Mouse (Mus musculus): ENCODE results near the gene Akap6. TPM values are rescaled to one million over a fixed set of nuclear protein-coding genes. Genes with fewer than 3 reads are reported as not detected.

Gene Akap6
- polyA plus RNA-seq (2016; fragmentation: Nextera tagmentation; extraction: Ambion mirVana) = 0.18 and 0.26 TPM in 2 replicates

DNA sequence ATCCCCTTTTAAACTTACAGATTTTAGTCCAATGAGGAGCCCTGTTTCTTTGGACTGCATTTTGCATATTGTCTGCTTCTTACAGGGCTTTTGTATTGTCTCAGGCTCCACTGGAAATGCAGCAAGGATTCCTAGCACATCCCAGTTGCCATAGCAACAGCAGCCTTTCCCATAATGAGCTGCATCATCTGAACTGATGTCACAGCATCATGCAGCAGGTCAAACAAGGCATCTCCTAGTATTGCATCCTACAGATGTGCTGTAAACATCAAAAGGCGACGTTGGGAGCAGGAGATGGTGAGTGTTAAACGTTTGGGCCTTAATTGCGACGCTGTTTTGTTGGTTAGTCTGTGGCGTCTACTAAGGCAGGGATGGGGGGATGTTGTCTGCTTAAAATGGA, at the start of gene Akap6:
TSS of gene Akap6 (plus strand) at position 238 of the 400 bp plus-strand sequence.
- no peaks in the 10 kb centered on the region for H3K9me3 ChIP-seq (replicated peaks)
- H3K27ac ChIP-seq = peak within 1 kb of the TSS; percentile 85
- H3K36me3 ChIP-seq = no peaks in the 10 kb centered on the region
- no peaks in the 10 kb centered on the region for H3K27me3 ChIP-seq (ENCODE audit: low read depth, poor library complexity, severe bottlenecking)
- DNase-seq (ENCODE audit: low spot score) = no peak
- H3K4me1 ChIP-seq = peaks cover 46% of the 10 kb centered on the region
- H3K4me3 ChIP-seq = 0 out of 2 replicates have a peak within 1 kb of the TSS, but pooled peaks have one; percentile 40
- WGBS = 27% methylated on average over 6 of the region's 6 CpGs

DNA sequence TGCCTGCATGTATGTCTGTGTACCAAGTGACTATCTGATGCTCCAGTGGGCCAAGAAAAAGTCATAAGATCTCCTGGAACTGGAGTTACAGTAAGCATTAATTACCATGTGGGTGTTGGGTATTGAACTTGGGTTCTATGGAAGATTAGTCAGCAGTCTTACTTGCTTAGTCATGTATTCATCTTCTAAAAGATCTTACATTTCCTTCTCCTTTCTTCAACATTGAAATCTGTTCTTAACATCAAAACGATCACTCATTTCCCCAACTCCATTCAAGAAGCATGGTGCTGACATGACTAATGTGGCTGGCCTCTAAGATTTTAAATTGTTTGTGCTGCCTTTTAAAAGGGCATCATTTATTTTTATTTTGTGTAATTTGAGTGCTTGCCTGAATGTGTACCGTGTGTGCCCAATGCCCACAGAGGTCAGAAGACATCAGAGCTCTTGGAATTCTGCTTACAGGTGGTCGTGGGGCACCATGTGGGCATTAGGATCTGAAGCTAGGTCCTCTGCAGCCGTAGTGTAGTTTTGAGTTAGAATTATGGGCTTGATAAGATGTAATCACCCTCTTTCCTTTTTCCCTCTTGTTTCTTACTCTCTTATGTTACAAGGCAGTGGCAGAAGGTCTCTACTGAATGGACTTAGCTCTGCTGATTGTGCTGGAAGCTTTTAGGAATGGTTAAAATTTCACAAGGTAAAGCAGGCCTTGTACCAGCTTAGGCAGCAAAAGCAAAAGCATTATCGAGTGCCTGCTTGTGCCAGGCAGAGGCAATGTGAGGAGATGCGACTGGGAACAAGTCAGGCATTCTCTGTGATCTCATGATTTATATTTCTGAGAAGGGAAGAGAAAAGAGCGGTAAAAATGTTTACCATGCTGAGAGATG, 36.0 kb upstream of the Akap6 start:
- Histone ChIP-seq H3K27ac (no peak overlapping the region), H3K36me3 (no peaks in the 10 kb centered on the region), H3K4me3 (no peak overlapping the region), H3K27me3 (ENCODE audit: low read depth, poor library complexity, severe bottlenecking) (no peaks in the 10 kb centered on the region), H3K4me1 (no peaks in the 10 kb centered on the region), H3K9me3 (replicated peaks) (no peaks in the 10 kb centered on the region)
- 76% methylated on average over 7 of the region's 7 CpGs for WGBS
- no peak for DNase-seq (ENCODE audit: low spot score)

DNA sequence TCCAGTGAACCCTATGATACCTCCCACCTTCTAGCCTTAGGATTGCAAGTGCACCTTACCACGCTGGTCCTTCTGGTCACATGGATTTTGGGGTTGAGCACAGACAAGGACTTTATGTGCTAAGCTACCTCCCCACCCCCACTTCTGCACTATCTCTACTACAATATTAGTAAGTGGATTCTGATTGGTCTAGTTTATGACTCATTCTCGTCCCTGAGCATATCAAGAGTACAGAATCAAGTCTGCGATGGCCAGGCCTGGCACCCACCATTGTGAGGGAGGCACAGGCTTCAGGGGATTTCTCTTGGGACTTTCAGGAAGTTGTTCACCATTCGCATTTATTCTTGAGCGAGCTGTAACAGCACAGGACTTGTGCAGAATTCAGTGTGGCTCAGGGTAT, 34.2 kb upstream of the Akap6 start:
- H3K36me3 ChIP-seq = no peaks in the 10 kb centered on the region
- no peaks in the 10 kb centered on the region for H3K9me3 ChIP-seq (replicated peaks)
- H3K4me3 ChIP-seq = no peak overlapping the region
- no peak for DNase-seq (ENCODE audit: low spot score)
- H3K27me3 ChIP-seq (ENCODE audit: low read depth, poor library complexity, severe bottlenecking) = no peaks in the 10 kb centered on the region
- H3K4me1 ChIP-seq = no peaks in the 10 kb centered on the region
- 95% methylated on average over 5 of the region's 5 CpGs for WGBS
- no peak overlapping the region for H3K27ac ChIP-seq

DNA sequence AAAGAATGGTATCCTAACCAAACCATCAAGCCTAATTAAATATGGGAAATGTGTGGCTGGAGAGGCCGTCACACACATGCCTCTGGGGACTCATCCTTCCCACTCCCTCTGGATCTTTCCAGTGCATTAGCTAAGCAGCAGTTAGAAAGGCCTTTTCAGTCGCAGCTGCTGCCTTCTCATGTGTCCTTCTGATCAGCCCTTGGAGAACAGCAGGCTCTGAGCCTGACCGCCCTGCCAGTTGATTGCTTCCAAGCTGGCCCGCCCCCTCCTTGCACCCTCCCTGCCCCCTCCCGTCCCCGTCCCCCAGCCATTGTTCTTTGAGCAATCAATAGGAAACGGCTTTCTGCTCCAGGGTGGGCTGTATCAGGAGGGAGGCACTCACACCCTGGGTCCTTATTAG, 27.7 kb upstream of the Akap6 start:
- peak; percentile 47 for DNase-seq (ENCODE audit: low spot score)
- peak overlapping the region; percentile 50 for H3K27ac ChIP-seq
- H3K4me3 ChIP-seq = 0 out of 2 replicates have a peak overlapping the region, but pooled peaks have one; percentile 13
- no peaks in the 10 kb centered on the region for H3K9me3 ChIP-seq (replicated peaks)
- peaks cover 14% of the 10 kb centered on the region for H3K4me1 ChIP-seq
- H3K36me3 ChIP-seq = no peaks in the 10 kb centered on the region
- no peaks in the 10 kb centered on the region for H3K27me3 ChIP-seq (ENCODE audit: low read depth, poor library complexity, severe bottlenecking)
- WGBS = 4% methylated on average over 7 of the region's 7 CpGs

DNA sequence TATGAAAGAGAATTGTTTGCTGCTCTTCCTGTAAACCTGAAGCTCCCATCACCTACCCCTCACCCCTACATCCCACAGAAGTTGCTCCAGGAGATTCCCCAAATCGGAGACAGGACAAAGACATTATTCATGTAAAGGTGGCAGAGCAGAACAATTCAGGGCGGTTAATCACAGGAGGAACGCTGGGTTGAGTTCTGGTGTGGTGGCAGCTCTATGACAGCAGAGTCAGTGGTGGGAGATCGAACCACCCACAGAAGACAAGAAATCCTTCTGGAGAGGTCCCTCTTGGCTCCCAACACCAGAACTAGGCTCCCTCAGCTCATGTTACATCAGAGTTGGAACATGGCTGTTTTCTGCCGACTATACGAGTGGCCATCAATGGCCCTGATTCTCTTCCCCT, 27.2 kb upstream of the Akap6 start:
- Histone ChIP-seq H3K27ac (peak overlapping the region; percentile 50), H3K27me3 (ENCODE audit: low read depth, poor library complexity, severe bottlenecking) (no peaks in the 10 kb centered on the region), H3K4me3 (no peak overlapping the region), H3K9me3 (replicated peaks) (no peaks in the 10 kb centered on the region), H3K36me3 (no peaks in the 10 kb centered on the region), H3K4me1 (peaks cover 14% of the 10 kb centered on the region)
- no peak for DNase-seq (ENCODE audit: low spot score)
- WGBS = 60% methylated on average over 6 of the region's 6 CpGs

DNA sequence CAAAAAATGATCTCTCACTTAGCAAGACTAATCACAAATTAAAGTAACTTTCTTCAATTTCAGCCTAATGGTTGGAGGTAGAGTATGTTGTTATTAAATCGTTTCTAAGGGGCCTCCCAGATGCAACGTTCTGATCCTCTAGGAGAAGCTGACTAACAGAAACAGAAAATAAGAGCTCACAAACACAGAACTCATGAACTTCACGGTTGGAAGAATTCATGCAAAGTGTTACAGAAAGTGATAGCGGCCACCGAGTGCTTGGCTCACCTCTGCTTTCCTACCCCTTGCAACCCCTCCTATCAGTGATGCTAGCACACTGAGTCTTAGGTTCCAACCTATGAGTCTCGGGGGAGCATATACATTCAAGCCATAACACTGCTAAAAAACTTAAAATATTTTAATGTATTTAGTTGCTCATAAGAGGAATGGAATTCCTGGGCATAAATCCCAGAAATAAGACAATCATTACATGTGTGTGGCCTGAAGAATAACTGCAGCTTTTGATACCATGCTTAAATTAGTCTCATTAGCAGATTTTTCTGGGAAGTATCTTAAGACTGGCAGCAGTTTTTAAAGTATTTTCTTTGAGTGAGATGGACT, 25.7 kb upstream of the Akap6 start:
- DNase-seq (ENCODE audit: low spot score) = no peak
- Histone ChIP-seq H3K4me1 (peaks cover 14% of the 10 kb centered on the region), H3K27ac (no peak overlapping the region), H3K4me3 (no peak overlapping the region), H3K36me3 (no peaks in the 10 kb centered on the region), H3K27me3 (ENCODE audit: low read depth, poor library complexity, severe bottlenecking) (no peaks in the 10 kb centered on the region), H3K9me3 (replicated peaks) (no peaks in the 10 kb centered on the region)
- WGBS = 82% methylated on average over 6 of the region's 6 CpGs

DNA sequence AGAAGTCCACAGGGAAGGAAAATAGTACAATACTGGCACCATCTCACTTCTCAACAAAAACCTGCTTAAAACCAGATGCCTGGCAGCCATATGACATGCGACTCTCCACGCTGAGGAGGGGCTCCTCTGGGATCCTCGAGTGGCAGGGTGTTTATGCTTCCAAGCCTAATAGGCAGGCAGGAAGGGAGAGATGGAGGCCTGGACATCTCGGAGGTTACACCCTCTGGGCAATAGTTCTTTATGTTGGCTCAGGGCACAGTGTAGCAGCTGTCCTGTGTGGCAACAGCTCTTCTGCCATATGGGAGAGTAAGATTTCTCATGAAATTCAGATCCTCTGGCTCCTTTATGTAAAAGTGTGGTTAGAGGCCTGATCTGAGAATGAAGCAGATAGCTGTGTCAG, 24.2 kb upstream of the Akap6 start:
- DNase-seq (ENCODE audit: low spot score) = no peak
- H3K9me3 ChIP-seq (replicated peaks) = no peaks in the 10 kb centered on the region
- H3K27me3 ChIP-seq (ENCODE audit: low read depth, poor library complexity, severe bottlenecking) = no peaks in the 10 kb centered on the region
- H3K4me3 ChIP-seq = no peak overlapping the region
- peaks cover 14% of the 10 kb centered on the region for H3K4me1 ChIP-seq
- 52% methylated on average over 4 of the region's 4 CpGs for WGBS
- H3K36me3 ChIP-seq = no peaks in the 10 kb centered on the region
- no peak overlapping the region for H3K27ac ChIP-seq

DNA sequence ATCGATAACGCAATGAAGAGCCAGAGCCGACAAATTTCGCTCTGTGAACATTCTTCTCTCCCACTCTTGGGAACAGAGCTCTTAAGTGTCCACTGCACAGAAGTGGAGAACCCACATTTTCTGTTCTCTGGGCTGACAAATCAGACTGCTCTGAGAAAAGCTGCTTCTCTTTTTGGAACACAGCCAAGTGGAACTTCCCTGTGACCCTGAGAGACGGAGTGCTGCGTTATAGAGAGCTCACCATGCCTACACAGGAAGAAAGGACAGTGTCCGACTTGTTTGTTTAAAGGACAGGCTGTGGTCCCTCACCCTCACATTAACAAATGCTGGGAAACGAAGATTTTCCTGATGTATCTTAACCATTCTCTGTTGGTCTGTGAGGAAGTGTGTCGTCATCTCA, 11.8 kb upstream of the Akap6 start:
- Histone ChIP-seq H3K27me3 (ENCODE audit: low read depth, poor library complexity, severe bottlenecking) (no peaks in the 10 kb centered on the region), H3K27ac (no peak overlapping the region), H3K36me3 (no peaks in the 10 kb centered on the region), H3K4me3 (no peak overlapping the region), H3K4me1 (0 out of 2 replicates have a peak, but pooled peaks cover under 1% of the 10 kb centered on the region), H3K9me3 (replicated peaks) (no peaks in the 10 kb centered on the region)
- WGBS = 82% methylated on average over 9 of the region's 9 CpGs
- no peak for DNase-seq (ENCODE audit: low spot score)

DNA sequence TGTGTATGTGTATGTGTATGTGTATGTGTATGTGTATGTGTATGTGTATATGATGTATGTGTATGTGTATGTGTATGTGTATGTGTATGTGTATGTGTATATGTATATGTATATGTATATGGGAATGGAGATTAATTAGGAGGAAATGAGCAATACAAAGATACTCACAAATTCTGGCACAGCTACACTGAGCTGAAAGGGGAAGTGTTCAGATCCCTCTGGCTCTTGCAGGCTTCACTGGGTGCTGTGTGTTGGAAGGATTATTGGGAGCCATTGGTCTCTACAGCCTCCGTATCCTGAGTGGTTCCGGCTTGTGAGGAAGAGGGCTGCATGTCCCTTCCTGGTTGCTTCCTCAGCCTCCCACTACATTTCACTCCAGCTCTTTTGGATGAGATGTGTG, 10.5 kb upstream of the Akap6 start:
- Histone ChIP-seq H3K4me1 (no peaks in the 10 kb centered on the region), H3K36me3 (no peaks in the 10 kb centered on the region), H3K27me3 (ENCODE audit: low read depth, poor library complexity, severe bottlenecking) (no peaks in the 10 kb centered on the region), H3K9me3 (replicated peaks) (no peaks in the 10 kb centered on the region), H3K27ac (no peak overlapping the region), H3K4me3 (no peak overlapping the region)
- WGBS = 97% methylated on average over 2 of the region's 2 CpGs
- DNase-seq (ENCODE audit: low spot score) = no peak

DNA sequence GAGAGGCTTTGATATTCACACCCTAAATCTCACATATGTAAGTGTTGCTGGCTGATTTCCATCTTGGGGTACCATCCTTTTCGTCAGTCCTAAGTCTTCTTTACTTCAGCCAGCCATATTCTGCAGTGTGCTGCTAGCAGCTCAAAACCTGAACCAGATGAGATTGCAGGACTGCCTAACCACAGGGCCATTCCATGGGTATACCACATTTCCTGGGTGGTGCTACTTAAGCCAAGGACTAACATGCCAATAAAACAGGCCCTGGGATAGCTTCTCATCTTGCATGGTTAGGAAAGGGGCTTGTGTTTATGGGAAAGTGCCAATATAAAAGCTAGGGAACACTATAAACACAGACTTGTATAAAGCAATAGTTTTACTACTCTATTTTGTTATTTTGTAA, 7.6 kb upstream of the Akap6 start:
- Histone ChIP-seq H3K27ac (no peak overlapping the region), H3K9me3 (replicated peaks) (no peaks in the 10 kb centered on the region), H3K27me3 (ENCODE audit: low read depth, poor library complexity, severe bottlenecking) (no peaks in the 10 kb centered on the region), H3K36me3 (no peaks in the 10 kb centered on the region), H3K4me3 (no peak overlapping the region), H3K4me1 (no peaks in the 10 kb centered on the region)
- DNase-seq (ENCODE audit: low spot score) = no peak
- WGBS = 90% methylated on average over 1 of the region's 1 CpGs

DNA sequence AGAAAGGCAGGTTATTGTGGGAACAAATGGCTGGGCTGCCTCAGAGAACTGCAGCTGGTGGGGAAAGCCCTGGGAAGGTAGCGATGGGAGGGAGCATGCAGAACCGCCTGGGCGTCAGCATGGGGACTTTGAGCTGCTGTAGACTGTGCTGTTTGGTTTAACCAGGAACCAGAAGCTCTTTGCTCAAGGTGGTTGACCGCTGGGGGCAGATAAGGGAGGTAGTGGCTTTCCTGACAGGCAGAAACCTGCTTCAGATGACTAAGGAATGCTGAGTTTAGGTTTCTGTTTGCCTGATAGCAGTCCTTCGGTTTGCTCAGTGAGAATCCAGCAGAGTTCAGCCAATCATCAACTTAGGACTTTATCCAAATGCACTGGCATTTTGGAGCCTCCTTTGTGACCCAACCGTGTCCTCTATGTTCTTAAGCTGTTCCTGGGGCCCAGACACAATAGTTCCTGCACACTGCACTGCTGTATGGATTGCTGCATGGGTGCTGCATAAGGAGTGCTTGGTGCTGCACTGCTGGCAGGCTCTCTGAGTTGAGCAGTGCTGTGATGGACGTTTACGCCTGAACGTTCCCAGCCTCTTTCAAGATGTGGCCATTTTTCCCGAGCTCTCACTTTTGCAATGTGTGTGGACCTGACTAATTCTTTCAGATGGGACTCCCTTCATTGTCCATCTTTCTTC, 6.8 kb upstream of the Akap6 start:
- no peak for DNase-seq (ENCODE audit: low spot score)
- no peaks in the 10 kb centered on the region for H3K9me3 ChIP-seq (replicated peaks)
- H3K27ac ChIP-seq = no peak overlapping the region
- H3K36me3 ChIP-seq = no peaks in the 10 kb centered on the region
- H3K4me1 ChIP-seq = no peaks in the 10 kb centered on the region
- no peaks in the 10 kb centered on the region for H3K27me3 ChIP-seq (ENCODE audit: low read depth, poor library complexity, severe bottlenecking)
- H3K4me3 ChIP-seq = no peak overlapping the region
- WGBS = 51% methylated on average over 10 of the region's 10 CpGs

DNA sequence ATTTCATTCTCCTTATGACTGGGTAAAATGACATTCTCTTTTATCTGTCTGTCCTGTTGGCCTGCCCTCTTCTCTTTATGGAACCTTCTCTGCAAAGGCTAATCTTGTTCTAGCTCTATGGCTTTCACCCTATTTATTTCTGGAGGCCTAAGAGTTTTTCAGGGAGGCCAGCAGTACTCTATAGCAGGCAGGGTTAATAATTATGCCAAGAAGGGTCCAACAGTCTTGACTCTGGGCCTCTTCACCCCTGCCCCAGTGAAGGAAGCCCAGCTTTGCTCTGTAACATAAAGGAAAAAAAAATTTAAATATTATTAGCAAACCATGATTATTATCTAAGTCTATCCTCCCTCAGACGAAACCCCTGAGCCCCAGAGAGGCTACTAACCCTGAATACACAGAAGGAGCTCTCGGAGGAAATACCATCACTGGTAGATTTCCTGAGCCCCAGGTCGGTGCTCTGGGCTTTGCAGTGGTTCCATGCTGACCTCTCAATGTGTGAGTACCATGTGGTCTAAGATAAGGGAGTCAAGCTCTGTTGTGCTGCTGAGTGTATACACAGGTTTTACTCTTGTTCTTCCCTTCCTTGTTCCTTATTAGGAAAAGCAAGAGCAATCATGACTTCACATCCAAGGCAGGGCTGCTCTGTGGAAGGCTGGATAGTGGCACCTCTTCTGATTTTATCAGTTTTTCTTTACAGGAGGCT, 1.6 kb upstream of the Akap6 start:
- no peaks in the 10 kb centered on the region for H3K27me3 ChIP-seq (ENCODE audit: low read depth, poor library complexity, severe bottlenecking)
- DNase-seq (ENCODE audit: low spot score) = no peak
- H3K36me3 ChIP-seq = no peaks in the 10 kb centered on the region
- H3K9me3 ChIP-seq (replicated peaks) = no peaks in the 10 kb centered on the region
- H3K27ac ChIP-seq = peak overlapping the region; percentile 37
- 79% methylated on average over 3 of the region's 3 CpGs for WGBS
- no peak overlapping the region for H3K4me3 ChIP-seq
- H3K4me1 ChIP-seq = peaks cover 40% of the 10 kb centered on the region
